Mouse (Mus musculus): Measurements from ENCODE around the gene Nbr1.

Nbr1 gene

DNA sequence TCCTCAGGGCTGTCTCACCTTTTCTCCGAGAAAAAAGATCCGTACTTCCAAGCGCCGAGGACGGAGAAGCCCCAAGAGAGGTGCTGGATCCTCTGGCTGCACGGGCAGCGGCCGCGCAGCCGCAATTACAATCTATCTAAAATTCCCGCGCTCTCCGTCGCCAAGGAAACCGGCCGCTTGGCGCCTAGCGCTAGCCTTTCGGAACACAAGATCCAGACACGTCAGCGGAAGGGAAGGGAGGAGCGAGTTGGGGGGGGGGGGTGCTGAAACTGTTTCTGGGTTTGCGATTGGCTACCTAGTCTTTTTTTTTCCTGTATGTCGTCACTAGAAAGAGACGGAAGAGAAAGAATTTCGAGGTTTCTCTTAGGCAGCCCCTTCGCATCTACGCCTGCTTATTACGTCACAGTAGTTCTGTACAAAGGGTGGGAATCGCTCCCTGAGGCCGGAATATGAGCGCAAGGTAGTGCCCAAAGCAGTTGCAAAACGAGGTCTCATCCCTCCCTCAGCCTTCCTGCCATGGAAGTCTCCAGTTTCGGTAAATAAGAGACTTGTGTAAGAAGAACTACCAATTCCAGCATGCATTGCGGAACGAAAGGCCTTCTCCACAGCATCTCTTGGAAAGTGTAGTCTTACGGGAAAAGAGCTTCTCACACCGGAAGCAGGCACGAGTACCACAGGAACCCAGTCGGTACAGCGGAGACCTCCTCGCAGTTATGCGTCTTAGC is at the start of gene Nbr1, which contains the start of gene Brca1:
Nbr1 (plus strand) TSS at position 399 of the 725 bp plus-strand sequence.
Brca1 (minus strand) TSS at position 205 of the 725 bp plus-strand sequence.
- peak; percentile 73 for DNase-seq (ENCODE audit: low spot score)

- no peak for DNase-seq (ENCODE audit: low spot score)
Observed at GRCm38 (mm10) chr11:101506269-101506780, 45.6 kb upstream of the Nbr1 start.

DNA sequence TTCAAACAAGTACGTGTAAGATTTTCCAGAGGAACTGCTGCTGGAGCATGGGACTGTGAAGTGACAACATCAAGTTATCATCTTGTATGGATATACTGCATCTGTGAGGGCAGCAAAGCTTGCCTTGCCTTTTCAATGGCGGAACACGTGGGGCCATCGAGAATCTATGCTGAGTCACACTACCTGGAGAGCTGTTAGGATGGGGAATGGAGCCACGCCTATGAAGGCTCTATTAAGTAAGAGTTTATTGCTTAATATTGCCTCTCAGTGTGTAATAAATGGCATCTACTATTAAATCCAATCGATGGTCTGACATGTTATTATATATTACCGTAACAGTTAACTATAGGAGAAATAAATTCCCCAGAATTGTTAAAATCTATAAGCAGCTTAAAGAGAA is 44.9 kb upstream of the Nbr1 start:
- DNase-seq (ENCODE audit: low spot score): no peak

DNA sequence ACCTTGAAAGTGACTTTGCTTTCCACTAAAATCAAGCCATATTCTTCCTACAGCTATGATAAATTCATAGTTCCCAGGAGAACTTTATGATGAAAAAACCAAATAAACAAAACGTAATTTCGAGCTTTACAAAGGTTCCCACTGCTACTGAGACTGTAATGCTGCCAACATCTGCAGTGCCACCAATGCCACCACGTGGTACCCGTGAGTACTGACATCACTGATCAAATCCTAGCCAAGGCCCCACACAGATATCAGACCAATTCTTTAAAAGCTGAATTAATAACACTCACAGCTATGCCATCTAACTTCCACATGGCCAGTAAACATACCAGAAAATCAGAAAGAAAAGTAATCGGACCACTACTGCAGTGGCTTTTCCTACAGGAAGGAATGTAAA is 33.0 kb upstream of the Nbr1 start:
- no peak for DNase-seq (ENCODE audit: low spot score)

GRCm38 (mm10) chr11:101519364-101519763 is 32.6 kb upstream of the Nbr1 start:
- DNase-seq (ENCODE audit: low spot score): no peak

DNA sequence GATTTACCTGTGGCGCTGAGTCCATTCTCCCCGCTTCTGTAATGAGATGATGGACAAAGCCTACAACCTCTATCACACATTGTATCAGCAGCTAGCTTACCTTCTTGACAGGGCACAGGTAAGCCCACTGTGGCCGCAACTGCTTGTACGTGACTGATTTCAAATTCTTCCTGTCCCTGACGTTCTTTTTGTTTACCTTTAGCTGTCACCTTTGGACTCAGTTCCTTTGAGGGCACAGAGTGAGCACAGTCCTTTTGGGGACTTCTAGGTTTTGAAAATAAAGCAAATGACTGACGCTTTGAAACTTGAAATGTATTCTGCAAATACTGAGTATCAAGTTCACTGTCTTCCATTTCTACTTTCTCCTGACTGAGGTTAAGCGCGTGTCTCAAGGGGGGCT is 27.5 kb upstream of the Nbr1 start:
- DNase-seq (ENCODE audit: low spot score): no peak

DNA sequence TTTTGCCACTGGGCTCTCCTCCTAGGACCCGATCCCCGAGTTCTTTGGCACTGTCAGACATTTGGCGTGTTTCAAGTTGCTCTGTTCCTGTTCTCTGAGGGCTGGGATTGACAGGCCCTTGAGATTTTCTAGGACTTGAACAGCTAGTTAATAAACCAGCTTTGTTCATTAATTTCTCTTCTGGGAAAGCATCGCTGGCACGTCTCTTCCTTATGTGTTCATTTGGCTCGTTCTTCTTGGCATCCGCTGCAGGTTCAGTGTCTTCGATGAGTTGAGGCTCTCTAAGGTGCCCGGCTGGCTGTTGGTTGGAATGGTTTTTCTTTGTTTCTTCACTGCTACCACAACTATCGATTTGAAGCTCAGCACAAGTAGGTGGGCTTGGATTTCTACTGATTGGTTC is 26.9 kb upstream of the Nbr1 start:
- DNase-seq (ENCODE audit: low spot score): no peak

DNA sequence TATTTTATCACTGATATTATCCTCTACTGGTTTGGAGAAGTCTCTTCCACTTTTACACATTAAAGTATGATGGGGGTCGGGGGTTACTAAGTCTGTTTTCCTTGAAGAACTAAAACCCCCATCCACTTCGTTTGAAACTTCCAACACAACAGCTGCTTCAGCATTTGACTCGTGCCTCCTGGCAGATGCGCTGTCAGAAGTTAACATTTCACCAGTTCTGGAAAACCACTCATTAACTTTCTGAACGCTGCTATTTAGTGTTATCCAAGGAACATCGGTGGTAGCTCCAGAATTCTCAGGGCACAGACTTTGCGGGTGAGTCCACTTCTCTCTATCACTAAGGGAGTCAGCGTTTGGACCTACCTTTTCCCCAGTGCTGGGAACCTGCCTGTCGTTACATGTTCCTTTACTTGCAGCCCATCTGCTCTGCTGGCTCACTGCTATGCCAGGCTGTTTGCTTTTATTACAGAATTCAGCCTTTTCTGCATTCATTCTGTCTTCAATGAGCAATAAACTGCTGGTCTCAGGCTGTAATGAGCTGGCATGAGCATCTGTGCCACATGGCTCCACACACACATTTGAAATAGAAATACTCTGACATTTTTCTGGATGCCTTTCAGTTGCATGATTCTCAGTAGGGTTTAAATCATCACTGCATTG is 25.9 kb upstream of the Nbr1 start:
- no peak for DNase-seq (ENCODE audit: low spot score)

DNA sequence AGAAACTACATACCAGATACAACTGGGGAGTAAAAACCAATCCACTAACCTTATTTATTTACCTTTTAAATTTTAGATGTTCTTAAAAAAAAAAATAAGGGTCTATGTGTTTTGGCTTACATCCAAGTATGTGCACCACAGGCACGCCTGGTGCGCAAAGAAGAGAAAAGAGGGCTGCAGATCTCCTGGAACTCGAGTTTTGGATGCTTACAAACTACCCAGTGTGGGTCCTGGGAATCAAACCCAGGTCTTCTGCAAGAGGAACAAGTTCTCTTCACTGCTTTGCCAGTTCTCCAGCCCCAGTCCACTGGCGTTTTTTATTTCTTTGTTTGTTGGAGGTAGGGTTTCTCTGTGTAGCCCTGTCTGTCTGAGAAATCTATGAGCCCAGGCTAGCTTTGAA is 25.3 kb upstream of the Nbr1 start:
- no peak for DNase-seq (ENCODE audit: low spot score)

DNA sequence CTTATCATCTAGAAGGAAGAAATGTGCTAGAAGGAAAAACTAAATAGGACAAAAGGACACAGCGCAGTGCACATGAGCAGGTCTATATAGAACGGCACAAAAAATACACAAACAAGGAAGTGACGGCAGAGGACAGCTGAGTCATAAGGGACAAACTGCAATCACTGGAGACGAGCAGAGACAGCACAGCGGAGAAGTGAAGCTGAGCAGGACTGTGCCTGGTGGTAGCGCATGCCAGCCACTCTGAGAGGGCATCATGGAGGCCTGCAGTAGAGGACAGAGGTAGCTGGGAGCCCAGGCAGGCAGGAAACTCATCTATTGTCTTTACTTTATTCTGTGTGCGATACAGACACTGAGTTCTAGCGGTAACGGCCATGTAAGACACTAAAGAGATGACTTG is 8.4 kb upstream of the Nbr1 start:
- DNase-seq (ENCODE audit: low spot score): no peak

- no peak for DNase-seq (ENCODE audit: low spot score)
Observed at GRCm38 (mm10) chr11:101544132-101544531, 7.8 kb upstream of the Nbr1 start.

DNA sequence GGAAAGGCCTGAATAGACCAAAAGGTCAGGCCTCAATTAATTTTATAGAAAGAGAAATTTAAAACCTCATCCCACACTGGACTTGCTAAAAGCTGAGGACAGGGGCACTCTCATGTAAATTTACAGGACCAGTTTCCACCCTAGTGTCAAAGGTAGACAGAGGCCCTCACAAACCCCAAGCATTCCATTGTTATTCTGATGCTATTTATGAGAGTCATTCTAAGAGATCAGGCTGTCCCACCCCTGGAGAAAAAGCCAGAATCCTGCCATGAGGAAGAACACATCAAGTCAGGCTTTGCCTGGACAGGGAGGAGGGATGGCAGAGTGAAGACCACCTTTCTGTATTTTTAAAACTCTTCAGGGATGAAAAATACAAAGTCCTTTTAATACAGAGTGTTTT is 3.4 kb upstream of the Nbr1 start:
- DNase-seq (ENCODE audit: low spot score): no peak

DNA sequence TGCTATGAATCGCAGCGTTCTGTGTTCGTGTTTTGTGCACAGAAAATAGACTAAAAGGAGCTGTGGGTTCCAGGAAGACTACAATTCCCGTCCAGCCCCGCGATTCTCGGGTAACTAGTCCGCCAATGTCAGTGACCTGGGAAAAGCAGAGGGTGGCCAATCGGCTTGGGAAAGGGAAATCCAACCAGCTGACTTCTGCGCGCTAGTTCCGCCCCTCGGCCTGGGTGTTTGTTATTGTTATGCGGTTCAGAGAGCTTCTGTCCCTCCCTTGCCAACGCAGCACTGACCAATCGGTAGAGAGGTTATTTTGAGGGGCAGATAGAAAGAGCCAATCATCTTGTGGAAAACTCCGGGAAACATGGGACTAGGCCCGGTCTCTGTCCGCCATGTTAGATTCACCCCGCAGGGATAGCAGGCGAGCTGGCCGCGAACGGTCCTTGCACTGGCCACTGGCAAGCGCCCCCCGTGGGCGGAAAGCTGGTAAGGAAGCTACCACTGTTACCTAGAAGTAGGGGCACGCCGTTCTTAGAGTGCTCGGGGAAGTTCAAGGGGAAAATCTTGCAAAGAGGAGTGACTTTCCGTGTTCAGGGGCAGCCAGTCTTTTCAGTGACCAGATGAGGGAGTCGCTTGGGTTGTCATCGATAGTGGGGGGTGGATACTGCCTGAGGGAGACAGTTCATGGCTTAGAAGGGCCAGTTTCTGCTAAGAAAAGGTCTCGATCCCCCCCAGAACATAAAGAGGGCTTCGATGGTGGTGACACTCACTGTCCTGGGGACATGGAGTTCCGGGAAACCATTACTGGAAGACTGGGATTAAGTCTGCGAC is 739 bp downstream of the Nbr1 start:
- DNase-seq (ENCODE audit: low spot score): peak; percentile 77

DNA sequence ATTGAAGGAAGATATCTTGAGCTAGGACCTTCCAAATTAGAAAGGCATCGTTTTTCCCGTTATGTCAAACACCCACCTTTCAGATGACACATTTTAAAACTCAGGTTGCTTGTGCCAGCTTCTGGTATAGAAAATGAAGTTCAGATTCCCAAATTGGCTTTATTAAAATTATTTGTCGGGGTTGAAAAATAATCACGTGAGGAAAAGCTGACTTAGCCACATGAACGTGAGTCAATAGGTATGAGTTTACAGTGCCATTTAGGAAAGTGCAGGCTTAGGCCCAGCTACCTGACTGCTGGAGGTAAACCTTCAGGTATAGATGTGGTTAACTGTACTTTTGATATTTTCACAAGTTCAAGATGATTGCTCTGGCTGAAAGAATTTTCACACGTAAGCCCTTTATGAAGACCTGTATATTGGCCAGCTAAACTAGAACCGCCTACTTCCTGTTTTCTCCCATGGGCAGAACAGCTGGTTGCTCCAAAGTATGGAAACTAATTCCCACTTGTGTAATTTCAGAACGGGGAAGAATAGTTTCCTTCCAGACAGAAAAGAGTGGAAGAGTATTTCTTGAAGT is 1.5 kb downstream of the Nbr1 start:
- no peak for DNase-seq (ENCODE audit: low spot score)

DNA sequence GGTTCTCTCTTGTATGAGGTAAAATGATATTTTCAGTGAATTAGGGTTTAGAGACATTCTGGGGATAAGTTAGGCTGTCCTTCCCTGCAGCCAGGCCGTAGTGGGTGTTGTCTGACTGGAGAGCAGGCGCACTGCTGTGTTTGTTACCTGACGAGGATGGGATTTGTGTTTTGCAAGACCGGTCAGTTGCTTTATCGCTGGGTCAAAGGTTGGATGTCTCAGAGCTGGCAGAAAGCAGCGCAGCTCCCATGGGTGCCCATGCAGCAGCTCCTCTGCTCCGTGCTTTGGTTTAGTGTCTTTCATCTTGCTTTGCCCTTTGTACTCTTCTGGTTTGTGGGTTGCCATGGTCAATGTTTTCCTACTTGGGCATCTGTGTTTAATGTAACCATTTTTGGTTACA is 4.6 kb downstream of the Nbr1 start:
- DNase-seq (ENCODE audit: low spot score): no peak

DNA sequence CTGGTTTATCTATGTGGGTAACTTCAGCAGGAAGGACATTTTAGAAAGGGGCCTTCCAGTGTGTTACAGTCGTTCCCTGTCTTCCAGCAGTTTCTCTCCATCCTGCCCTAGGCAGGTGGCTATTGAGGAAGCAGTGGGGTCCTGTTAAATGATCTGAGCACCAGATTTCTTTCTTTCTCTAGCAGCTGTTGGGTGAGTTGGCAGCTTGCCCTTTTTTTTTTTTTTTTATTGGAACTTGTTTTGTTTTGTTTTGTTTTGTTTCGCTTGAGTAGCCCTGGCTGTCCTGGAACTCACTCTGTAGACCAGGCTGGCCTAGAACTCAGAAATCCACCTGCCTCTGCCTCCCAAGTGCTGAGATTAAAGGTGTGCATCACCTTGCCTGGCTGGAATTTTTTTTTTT is 5.0 kb downstream of the Nbr1 start:
- no peak for DNase-seq (ENCODE audit: low spot score)

- DNase-seq (ENCODE audit: low spot score): no peak
Observed at GRCm38 (mm10) chr11:101562391-101562790, 10.4 kb downstream of the Nbr1 start.

GRCm38 (mm10) chr11:101568421-101568820 is 16.5 kb downstream of the Nbr1 start:
- DNase-seq (ENCODE audit: low spot score): no peak

DNA sequence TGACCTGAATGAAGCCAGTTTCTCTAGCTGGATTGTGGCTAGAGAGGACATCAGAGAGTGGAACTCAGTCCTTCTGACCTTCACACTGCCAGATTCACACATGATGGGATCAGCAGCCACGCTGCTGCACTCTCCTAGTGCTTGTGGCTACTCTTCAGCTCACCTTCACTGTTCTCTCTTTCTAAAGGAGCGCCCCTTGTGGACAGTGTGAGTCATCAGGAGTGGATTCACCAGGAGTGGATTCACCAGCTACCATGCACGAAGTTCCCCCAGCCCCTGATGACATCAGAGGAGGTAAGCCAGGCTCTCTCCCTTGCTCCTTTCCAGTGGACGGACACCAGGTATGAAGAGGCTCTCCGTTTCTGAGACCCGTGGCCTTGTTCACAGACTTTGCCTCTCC is 24.2 kb downstream of the Nbr1 start:
- no peak for DNase-seq (ENCODE audit: low spot score)

- no peak for DNase-seq (ENCODE audit: low spot score)
Observed at GRCm38 (mm10) chr11:101581081-101581764, 29.3 kb downstream of the Nbr1 start.

Measured in urinary bladder, postnatal 10 days (tissue).